Mouse (Mus musculus): Measurements from ENCODE around the gene Cd68. TPM values are rescaled to one million over a fixed set of nuclear protein-coding genes. Genes with fewer than 3 reads are reported as not detected.
A peak's percentile ranks its signal among the peaks of the same experiment; 100 is the strongest.
"Not testable (repeated sequence)": the region's sequence is repeated elsewhere in the genome, so short reads cannot be mapped to it uniquely, and the experiment has no call there.

Gene Cd68
- polyA plus RNA-seq, 1 experiment from 2014 or later: 43.6 TPM

GRCm38 (mm10) chr11:69635471-69635870 is 30.5 kb downstream of the Cd68 start:
- H3K4me3 ChIP-seq (ENCODE audit: low read depth, low read length): no peak overlapping the region
- TF ChIP-seq CTCF (IDR thresholded peaks at IDR 0.05) (no peak), EP300 (IDR thresholded peaks at IDR 0.05) (no peak)
- no peak overlapping the region for H3K4me2 ChIP-seq (replicated peaks; ENCODE audit: low read depth, low read length)

DNA sequence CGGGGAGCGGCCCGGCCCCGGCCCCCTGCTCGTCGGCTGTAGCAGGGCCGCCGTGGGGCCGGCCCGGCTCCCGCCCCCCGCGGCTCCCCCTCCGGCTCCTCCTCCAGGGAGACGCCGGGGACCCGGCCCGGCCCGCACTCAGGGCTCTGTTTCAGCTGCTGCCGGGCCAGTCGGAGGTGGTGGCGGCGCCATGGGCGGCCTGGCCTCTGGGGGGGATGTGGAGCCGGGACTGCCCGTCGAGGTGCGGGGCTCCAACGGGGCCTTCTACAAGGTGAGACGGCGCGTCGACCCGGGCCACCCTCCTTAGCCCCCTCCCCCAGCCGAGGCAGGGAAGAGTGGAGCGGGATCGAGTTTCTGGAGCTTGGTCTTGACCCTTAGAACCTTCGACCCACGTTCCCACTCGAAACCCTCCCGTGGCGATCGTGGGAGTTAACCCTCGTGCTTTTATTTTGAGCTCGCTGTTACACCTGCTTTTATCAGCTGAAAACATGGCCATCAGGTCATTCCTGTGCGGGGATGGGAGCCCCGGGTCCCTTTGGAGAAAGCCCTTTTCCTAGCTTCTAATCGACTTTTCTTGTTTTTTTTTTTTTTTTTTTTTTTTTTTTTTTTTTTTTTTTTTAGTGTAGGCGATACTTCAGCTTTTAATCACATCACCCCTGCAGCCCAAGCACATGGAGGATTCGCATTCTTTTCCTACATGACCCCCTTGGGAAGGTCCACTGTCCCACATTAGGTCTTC is 32.7 kb downstream of the Cd68 start:
- no peak; the same call in 1 of the 2 replicates for TF ChIP-seq CTCF (IDR thresholded peaks at IDR 0.05)
- no peak for TF ChIP-seq EP300 (IDR thresholded peaks at IDR 0.05)
- peak overlapping the region; percentile 96 for H3K27ac ChIP-seq (ENCODE audit: low read length)
- H3K4me3 ChIP-seq (ENCODE audit: low read depth, low read length): peak overlapping the region; percentile 77
- H3K27me3 ChIP-seq (replicated peaks; ENCODE audit: insufficient read depth, low read length): no peaks in the 10 kb centered on the region
- no peaks in the 10 kb centered on the region for H3K36me3 ChIP-seq (ENCODE audit: insufficient read depth, low read length)
- peak; percentile 74 for DNase-seq (ENCODE audit: low spot score)
- H3K4me2 ChIP-seq (replicated peaks; ENCODE audit: low read depth, low read length): peak overlapping the region; percentile 85
- 2% methylated on average over 39 of the region's 50 CpGs for WGBS
- ATAC-seq: peak; percentile 73
- no peaks in the 10 kb centered on the region; the same call in 1 of the 2 replicates for H3K4me1 ChIP-seq (ENCODE audit: insufficient read depth, low read depth, low read length)
- H3K9me3 ChIP-seq (ENCODE audit: low read length): no peaks in the 10 kb centered on the region
- H3K9ac ChIP-seq (replicated peaks; ENCODE audit: low read depth): peak overlapping the region; percentile 88

More at GRCm38 (mm10) chr11:69635471-69635870, 30.5 kb downstream of the Cd68 start:
- 49% methylated on average over 3 of the region's 3 CpGs for whole genome bisulfite sequencing
- no peaks in the 10 kb centered on the region for H3K36me3 ChIP-seq (ENCODE audit: insufficient read depth, low read length)
- no peaks in the 10 kb centered on the region for H3K9me3 ChIP-seq (ENCODE audit: low read length)
- DNase-seq (ENCODE audit: low spot score) (no peak), ATAC-seq (no peak)
- H3K4me1 ChIP-seq (ENCODE audit: insufficient read depth, low read depth, low read length): no peaks in the 10 kb centered on the region; the same call in 1 of the 2 replicates
- no peak overlapping the region for H3K9ac ChIP-seq (replicated peaks; ENCODE audit: low read depth)
- no peak overlapping the region for H3K27ac ChIP-seq (ENCODE audit: low read length)
- no peaks in the 10 kb centered on the region for H3K27me3 ChIP-seq (replicated peaks; ENCODE audit: insufficient read depth, low read length)

DNA sequence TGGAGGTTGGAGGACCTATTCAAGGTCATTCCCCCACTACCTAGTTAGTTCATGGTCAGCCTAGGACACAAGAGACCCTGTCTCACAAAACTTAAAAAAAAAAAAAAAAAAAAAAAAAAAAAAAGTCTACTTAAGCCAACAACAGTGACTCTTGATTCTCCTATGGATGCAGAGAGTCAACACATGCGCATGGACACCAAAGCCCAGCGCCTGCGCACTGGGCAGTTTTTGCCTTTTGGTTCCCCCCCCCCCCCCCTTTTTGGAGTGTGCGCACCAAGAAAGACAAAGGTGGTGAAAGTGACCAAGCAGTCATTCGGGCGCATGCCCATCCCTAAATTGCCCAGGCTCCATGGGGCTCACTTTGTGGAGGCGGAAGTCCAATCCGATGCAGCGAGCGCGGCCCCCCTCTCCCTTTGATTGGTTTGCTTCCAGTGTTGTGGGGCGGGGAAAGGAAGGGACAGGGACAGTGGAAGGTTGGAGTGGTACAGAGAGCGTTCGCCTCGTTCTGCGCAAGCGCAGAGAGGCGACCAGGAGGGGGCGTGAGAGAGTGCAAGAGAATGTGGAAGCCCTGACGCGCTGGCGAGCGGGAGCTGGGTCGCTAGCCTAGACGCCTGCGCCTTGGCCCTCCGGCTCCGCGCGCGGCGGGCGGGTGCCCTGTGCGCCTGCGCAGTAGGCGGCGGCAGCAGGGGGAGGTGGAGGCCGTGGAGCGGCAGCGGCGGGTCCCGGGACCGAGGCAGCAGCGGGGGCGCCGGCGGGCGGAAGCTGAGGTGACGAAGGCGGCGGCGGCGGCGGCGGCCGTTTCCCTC is 33.5 kb downstream of the Cd68 start, which contains the start of gene Fxr2:
Gene Fxr2 (plus strand): TSS at position 707 of the 806 bp plus-strand sequence.
- Histone ChIP-seq H3K36me3 (ENCODE audit: insufficient read depth, low read length) (no peaks in the 10 kb centered on the region), H3K9ac (replicated peaks; ENCODE audit: low read depth) (peak within 1 kb of the TSS; percentile 88), H3K9me3 (ENCODE audit: low read length) (no peaks in the 10 kb centered on the region), H3K27me3 (replicated peaks; ENCODE audit: insufficient read depth, low read length) (no peaks in the 10 kb centered on the region), H3K4me2 (replicated peaks; ENCODE audit: low read depth, low read length) (peak within 1 kb of the TSS; percentile 85), H3K4me1 (ENCODE audit: insufficient read depth, low read depth, low read length) (no peaks in the 10 kb centered on the region; the same call in 1 of the 2 replicates), H3K4me3 (ENCODE audit: low read depth, low read length) (peak within 1 kb of the TSS; percentile 77), H3K27ac (ENCODE audit: low read length) (peak within 1 kb of the TSS; percentile 96)
- ATAC-seq (peak; percentile 96), DNase-seq (ENCODE audit: low spot score) (peak; percentile 99)
- under 1% methylated on average over 22 of the region's 56 CpGs for WGBS
- TF ChIP-seq EP300 (IDR thresholded peaks at IDR 0.05) (no peak), CTCF (IDR thresholded peaks at IDR 0.05) (peak; percentile 90)

- H3K27me3 ChIP-seq (replicated peaks; ENCODE audit: insufficient read depth, low read length): no peaks in the 10 kb centered on the region
- peak; percentile 49 for DNase-seq (ENCODE audit: low spot score)
- 76% methylated on average over 1 of the region's 1 CpGs for WGBS
- TF ChIP-seq EP300 (IDR thresholded peaks at IDR 0.05) (no peak), CTCF (IDR thresholded peaks at IDR 0.05) (peak; percentile 67)
- H3K4me1 ChIP-seq (ENCODE audit: insufficient read depth, low read depth, low read length): no peaks in the 10 kb centered on the region; the same call in 1 of the 2 replicates
- H3K9ac ChIP-seq (replicated peaks; ENCODE audit: low read depth): no peak overlapping the region
- H3K9me3 ChIP-seq (ENCODE audit: low read length): no peaks in the 10 kb centered on the region
- H3K27ac ChIP-seq (ENCODE audit: low read length): no peak overlapping the region
- ATAC-seq: no peak
- H3K4me2 ChIP-seq (replicated peaks; ENCODE audit: low read depth, low read length): no peak overlapping the region
- H3K36me3 ChIP-seq (ENCODE audit: insufficient read depth, low read length): no peaks in the 10 kb centered on the region
- H3K4me3 ChIP-seq (ENCODE audit: low read depth, low read length): no peak overlapping the region
Measured at GRCm38 (mm10) chr11:69629802-69630201, 36.2 kb downstream of the Cd68 start.

DNA sequence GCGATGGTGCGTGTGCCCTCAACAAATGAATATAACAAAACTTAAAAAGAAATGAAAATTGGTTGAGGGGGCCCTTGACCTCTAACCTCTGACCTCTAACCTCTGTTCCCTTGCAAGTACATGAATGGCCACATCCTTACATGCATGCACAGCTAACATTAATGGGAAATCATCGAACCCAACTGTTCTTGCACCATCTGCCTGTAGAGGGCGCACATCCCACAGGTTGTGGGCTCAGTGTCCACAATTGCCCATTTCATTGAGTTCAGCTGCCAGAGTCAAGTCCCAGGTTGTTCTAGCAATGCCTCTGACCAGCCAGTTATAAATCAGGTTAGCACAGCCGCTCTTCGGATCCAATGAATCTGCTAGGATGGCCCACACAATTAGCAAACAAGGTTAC is 37.7 kb downstream of the Cd68 start:
- H3K27me3 ChIP-seq (replicated peaks; ENCODE audit: insufficient read depth, low read length): no peaks in the 10 kb centered on the region
- no peak overlapping the region for H3K9ac ChIP-seq (replicated peaks; ENCODE audit: low read depth)
- H3K36me3 ChIP-seq (ENCODE audit: insufficient read depth, low read length): no peaks in the 10 kb centered on the region
- 34% methylated on average over 6 of the region's 6 CpGs for WGBS
- H3K4me3 ChIP-seq (ENCODE audit: low read depth, low read length): no peak overlapping the region
- H3K4me2 ChIP-seq (replicated peaks; ENCODE audit: low read depth, low read length): no peak overlapping the region
- DNase-seq (ENCODE audit: low spot score): peak; percentile 83
- no peaks in the 10 kb centered on the region for H3K9me3 ChIP-seq (ENCODE audit: low read length)
- H3K4me1 ChIP-seq (ENCODE audit: insufficient read depth, low read depth, low read length): no peaks in the 10 kb centered on the region
- no peak for TF ChIP-seq EP300 (IDR thresholded peaks at IDR 0.05)
- peak; percentile 98 for TF ChIP-seq CTCF (IDR thresholded peaks at IDR 0.05)
- no peak for ATAC-seq
- no peak overlapping the region for H3K27ac ChIP-seq (ENCODE audit: low read length)

GRCm38 (mm10) chr11:69624339-69624738 is 41.6 kb downstream of the Cd68 start:
- H3K4me3 ChIP-seq (ENCODE audit: low read depth, low read length); H3K27ac ChIP-seq (ENCODE audit: low read length); H3K4me2 ChIP-seq (replicated peaks; ENCODE audit: low read depth, low read length); H3K36me3 ChIP-seq (ENCODE audit: insufficient read depth, low read length); H3K4me1 ChIP-seq (ENCODE audit: insufficient read depth, low read depth, low read length); H3K9ac ChIP-seq (replicated peaks; ENCODE audit: low read depth); H3K27me3 ChIP-seq (replicated peaks; ENCODE audit: insufficient read depth, low read length); H3K9me3 ChIP-seq (ENCODE audit: low read length); ATAC-seq; DNase-seq (ENCODE audit: low spot score): not testable (repeated sequence)
- 68% methylated on average over 2 of the region's 2 CpGs for WGBS
